Mouse (Mus musculus) cortical plate, adult 2 months (tissue): ENCODE measurements around the gene Pde10a.

Source experiments
- CTCF ChIP-seq: fragments of 200-500 bp; IDR thresholded peaks from 2 replicates; pipeline ENCODE4 v1.5.1; 2011; ENCODE audit warnings: mild to moderate bottlenecking, control low read depth, low read length; ENCODE audit not compliant: insufficient read depth; ENCODE audit errors: extremely low read depth
- POLR2A ChIP-seq: fragments of 200-500 bp; IDR thresholded peaks from 2 replicates; pipeline ENCODE4 v1.6.1; 2011; ENCODE audit warnings: mild to moderate bottlenecking, low read length, control low read depth; ENCODE audit not compliant: insufficient read depth; ENCODE audit errors: extremely low read depth

GRCm38 (mm10) chr17:8541974-8542538, 16.9 kb downstream of the Pde10a start:
- TF ChIP-seq CTCF = no peak
- no peak for TF ChIP-seq POLR2A
